Mouse (Mus musculus) CD8-positive naive resting alpha-beta T cell, adult 2 months (primary cell): ENCODE measurements around the gene Cdh1.

Experiments used
- DNase-seq, 2 experiments: peaks; one replicate each; pipeline ENCODE4 v3.0.0; 2022; ENCODE audit warnings: low read depth in 2 of 2, low spot score in 2 of 2

Gene Cdh1

DNA sequence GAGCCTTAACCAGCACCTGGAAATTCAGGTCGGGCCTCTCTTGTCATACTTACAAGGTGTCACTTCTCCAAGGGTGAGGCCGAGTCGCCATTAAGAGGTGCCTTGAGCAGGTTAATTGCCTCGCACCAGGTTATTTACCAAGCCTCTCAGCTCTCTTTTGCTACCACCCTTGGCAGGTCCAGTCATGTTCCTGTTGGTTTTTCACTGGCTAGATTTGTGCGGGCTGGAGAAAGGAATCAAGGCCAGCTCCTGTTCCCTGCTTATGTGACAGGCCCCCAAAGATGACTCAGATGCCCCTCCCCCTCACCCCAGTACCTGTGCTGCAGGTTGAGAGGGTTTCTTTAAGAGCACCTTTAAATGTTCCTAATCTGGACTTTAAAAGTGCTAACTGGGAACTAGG lies 43.6 kb downstream of the Cdh1 start:
- no peak for DNase-seq

DNA sequence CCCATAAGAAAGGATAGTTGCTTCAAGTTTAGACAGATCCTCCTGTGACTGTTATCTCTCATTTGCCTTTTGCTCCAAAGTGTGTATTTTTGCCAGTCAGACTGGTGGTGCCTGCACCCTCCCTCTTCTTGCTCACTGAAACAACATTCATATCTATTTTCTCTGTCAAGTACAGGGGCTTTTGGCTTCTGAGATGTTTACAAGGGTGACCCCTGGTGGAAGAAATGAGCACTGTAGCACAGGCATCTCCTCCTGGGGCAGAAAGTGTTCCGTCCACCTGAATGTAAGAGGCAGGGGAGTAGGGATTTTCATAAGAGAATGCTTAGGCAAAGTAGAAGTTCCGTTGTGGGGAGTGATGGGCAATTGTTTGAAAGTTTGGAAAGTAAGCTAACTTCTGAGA lies 44.2 kb downstream of the Cdh1 start:
- DNase-seq = peak; percentile 78 to 87

DNA sequence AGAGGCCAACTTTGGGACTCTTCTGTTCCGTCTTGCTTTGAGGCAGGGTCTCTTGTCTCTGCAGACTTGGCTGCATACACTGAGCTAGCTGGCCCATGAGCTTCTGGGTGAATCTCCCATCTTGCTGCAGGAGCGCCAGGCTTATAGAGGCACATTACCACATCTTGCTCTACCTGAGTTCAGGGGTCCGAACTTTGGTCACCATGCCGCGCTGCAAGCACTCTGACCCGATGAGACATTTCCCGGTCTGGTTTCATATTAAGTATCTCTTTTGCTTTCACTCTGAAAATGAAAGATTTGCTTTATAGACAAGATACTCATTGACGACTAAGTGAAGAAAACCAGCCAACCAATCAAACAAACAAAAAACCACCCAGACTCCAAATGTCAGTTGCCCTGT lies 45.3 kb downstream of the Cdh1 start:
- DNase-seq = no peak

DNA sequence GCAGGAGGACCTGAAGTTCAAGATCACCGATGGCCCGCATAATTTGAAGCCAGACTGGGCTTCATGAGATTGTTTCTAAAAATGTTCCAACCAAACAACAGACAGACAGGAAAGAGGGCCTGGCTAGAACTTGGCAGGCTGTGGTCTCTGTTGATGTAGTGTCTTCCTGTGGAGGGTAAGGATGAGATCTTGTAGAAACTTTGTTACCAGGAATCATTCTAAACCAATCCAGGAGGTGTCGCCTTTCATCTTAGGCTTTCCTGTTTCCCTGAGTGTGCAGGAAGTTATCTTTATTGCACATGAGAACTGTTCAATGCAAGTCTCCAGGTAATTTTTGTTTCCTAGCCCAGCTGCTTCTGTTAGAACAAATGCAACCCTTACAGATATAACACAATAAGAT lies 48.8 kb downstream of the Cdh1 start:
- DNase-seq = no peak

DNA sequence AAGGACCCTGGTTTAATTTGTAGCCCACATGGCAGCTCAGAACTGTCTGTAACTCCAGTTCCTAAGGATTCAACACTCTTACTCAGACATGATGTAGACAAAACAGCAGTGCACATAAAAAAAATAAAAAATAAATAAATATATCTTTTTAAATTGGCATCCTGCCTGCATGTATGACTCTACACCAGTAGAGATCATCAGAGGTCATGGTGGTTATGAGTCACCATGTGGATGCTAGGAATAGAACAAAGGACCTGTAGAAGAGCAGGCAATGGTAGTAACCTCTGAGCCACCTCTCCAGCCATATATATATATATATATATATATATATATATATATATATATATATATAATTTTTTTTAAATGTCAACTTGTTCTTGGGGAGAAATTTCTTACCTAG lies 52.9 kb downstream of the Cdh1 start:
- no peak for DNase-seq

DNA sequence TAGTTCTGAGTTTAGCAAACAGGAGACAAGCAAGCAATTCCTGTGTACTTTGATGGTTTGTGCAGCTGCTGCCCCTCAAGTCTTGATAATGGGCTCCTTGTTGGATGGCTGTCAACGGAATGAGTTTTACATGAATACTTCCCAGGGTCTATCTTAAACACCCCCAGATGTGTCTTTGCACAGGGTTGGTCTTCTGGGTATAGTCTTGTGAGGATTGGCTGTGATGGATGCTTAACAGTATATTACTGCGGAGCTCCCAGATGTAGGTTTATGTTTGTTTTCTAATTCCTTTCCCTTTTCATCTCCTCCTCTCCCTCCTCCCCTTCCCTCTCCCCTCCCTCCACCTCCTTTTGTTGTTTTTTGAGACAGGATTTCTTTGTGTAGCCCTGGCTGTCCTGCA lies 69.6 kb downstream of the Cdh1 start:
- no peak for DNase-seq

DNA sequence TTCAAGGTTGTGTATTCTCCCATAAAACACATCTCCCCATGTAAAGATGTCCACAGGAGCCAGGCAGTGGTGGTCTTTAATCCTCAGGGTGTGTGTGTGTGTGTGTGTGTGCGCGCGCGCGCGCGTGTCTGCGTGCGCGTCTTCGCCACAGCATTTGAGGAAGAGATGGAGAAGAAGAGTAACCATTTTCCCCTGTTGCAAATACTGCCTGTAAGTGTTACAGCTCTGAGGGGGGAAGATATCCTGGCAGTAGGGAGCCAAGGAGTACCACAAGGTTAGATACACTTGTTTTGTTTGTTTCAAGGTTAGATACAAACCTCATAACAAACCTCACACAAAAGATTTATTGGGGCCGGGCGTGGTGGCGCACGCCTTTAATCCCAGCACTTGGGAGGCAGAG lies 71.2 kb downstream of the Cdh1 start:
- no peak for DNase-seq

DNA sequence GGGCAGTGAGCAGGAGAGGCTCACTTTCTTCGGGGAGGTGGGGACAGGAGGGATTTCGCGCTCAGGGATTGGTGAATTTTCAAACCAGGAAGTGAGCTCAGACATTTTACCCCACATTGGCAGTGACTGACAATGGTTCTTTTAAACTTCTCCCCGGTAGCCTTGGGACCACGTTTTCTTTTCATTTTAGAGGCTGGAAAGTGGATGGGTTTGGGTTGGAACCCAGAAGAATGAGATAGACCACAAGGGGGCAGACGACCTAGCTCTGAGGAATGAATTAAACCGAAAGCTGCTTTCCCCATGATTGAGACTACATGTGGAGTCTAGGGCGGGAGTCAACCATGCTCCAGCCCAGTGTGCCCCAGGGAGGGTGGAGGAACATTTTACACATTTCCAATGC lies 71.7 kb downstream of the Cdh1 start:
- no peak for DNase-seq

DNA sequence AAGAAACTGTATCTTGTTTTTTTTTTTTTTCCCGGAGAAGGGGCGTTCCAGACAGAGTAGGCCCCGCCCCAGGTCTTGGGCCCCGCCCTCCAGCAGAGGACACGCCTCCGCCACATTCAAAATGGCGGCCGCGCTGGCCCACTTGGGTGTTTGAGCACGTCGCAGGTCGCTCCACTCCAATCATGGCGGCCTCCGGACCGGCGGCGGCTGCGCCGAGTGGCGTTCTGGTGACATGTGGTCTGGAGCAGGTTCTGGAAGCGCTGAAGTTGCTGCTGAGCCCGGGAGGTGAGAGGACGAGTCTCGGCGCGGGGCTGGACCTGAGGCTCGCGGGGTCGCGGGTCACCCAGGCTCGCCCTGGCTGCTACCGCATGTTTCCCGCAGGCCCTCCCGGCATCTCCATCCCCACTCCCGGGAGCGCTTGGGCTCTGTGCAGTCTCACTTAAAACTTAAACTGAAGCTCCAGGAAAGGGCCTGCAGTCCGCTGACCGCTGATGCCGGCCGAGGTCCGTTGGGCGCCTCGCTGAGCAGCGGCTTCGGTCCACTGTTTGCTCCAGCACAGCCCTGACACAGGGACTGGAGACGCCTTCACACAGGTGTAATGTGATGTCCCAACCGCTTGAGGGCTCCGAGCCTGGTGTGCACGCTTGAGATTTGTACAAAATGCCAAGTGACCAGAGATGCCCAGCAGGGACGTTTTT lies 80.0 kb downstream of the Cdh1 start, which contains the start of gene Tango6:
Gene Tango6, plus strand, starts transcription at position 98 of the 698 bp plus-strand sequence.
- DNase-seq = peak; percentile 83 to 88

DNA sequence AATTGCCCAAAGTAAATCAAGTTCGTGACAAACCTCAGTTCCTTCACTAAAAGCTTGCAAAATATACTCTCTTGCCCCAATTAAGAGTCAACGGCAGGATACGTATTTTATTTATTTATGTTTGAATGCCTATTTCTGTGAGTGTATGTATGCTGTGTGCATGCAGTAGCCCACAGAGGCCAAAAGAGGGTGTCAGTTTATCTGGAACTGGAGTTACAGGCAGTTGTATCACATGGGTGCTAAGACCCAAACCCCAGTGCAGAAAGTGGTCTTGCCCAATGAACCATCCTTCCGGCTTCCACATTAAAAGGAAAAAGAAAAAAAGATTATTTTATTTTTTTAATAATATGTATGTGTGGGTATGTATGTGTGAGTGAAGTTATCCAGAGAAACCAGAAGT lies 81.2 kb downstream of the Cdh1 start:
- DNase-seq = no peak

DNA sequence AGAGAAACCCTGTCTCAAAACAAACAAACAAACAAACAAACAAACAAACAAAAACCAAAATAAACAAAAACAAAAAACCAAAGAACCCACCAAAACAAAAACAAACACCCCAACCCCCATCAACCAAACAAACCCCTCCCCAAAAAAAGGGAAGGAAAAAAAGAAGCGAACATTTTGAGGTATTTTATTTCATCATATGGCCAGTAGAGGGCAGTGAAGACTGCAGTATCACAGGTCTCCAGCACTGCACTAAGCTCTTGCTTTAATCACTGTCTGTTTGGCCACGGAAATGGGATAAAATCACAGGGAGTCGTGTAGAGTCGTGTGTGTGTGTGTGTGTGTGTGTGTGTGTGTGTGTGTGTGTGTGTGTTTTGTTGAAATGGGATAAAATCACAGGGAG lies 84.3 kb downstream of the Cdh1 start:
- peak; percentile 9 to 37 for DNase-seq

DNA sequence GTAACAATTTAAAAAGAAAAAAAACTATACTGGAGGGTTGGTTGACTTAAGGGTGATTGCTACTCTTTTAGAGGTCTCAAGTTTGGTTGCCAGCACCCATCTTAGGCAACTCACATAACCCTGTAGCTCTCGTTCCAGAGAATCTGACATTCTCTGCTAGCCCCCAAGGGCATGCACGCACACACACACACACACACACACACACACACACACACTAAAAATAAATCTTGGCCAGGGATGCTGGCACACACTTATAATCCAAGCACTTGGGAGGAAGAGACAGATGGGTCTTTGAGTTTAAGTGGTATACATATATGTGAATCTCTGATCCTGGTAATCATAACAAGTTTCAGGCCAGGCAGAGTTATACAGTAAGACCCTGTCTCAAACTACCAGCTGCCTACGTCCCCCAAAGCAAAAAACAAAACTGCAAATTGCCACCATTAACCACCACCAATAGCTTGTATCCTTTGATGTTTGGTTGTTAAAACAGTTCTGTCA lies 94.6 kb downstream of the Cdh1 start:
- no peak for DNase-seq

DNA sequence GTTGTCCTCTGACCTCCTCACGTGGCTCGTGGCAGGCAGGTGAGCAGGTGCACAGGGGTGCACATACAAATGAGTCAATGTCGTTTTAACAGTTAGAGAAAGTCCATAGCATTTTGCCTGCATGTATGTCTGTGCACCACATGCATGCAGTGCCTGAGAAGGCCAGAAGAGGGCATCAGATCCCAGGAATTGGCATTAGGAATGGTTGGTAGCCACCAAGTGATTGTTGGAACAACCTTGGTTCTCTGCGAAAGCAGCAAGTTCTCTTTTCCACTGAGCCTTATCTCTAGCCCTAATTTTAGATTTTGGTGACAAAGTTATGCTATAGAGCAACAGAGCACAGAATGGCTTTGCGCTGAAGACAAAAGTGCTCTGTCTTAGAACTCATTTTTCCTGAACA lies 96.4 kb downstream of the Cdh1 start:
- peak; percentile 20 to 44 for DNase-seq

DNA sequence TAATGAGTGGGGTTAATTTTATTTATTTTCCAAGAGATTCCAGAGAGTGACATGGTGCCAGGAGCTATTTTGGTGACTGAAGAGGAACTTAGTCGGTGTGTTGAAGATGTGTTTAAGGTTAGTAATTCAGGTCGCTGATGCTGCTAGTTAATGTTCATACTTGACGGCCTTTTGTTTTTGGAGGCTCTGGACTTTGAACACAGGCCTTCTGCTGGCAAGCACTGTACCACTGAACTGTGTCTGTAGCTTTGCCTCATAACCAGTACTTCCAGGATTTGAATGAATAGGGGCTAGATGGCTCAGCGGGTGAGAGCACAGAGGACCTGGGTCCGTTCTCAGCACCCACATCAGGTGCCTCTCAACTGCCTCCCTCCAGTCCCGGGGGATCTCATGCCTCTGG lies 97.0 kb downstream of the Cdh1 start:
- DNase-seq = no peak

DNA sequence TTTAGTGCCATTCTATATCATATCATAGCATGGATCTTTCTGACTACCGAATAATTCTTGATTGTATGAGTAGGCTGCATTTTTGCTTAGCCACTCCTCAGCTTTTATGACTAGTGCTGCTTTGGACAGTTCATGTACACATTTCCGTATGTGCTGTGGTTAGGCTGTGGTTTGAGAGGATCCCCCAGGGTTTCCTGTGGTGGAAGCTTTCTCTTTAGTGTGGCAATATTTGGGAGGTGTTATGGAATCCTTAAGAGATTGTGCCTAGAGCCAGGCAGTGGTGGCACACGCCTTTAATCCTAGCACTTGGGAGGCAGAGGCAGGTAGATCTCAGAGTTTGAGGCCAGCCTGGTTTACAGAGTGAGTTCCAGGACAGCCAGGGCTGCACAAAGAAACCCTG lies 98.2 kb downstream of the Cdh1 start:
- peak in 1 of 2 experiments; percentile 24 for DNase-seq

DNA sequence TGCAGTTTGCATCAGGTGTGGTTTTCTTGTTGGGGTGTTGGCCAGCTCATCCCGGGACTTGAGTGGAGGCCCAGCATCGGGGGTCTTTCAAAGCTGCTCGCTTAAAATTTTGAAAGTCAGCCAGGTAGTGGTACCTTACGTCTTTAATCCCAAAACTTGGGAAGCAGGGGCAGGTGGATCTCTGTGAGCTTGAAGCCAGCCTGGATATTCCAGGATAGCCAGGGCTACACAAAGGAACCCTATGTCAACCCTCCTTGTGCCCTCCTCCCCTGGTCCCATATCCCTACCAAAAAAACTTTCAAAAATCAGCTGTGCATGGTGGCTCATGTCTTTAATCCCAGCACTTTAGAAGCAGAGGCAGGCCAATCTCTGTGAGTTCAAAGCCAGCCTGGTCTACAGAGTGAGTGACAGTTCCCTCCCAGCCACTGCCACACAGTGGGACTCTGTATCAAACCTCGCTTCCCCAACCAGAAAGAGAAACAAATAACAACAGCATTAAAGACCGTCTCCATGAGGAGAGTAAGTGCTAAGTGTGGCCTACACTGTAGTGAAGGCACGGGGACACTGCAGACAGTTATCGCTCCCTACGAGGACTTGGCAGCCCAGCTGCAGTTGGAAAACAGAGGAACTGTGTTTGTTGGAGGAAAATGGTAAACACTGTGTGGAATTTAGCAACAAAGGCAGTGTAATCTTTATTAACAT lies 101.2 kb downstream of the Cdh1 start:
- no peak for DNase-seq

DNA sequence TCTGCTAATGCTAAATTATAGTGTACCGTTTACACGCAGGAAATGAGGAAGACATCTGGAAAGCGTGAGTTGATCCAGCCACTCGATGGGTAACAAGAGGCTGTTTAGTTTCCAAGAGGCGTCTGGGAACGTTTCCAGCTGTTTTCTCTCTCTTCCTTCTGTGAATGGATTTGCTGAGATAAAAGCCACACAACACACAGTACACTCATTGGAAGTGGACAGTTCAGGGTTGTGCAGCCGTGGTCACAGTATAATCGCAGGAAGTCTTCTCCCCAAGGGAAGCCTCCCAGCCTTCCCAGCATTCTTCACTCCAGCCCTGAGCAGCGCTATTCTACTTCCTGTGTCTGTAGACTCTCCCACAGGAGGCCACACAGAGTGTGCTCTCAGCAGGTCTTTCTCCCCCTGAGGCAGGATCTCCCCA lies 101.8 kb downstream of the Cdh1 start:
- DNase-seq = no peak

DNA sequence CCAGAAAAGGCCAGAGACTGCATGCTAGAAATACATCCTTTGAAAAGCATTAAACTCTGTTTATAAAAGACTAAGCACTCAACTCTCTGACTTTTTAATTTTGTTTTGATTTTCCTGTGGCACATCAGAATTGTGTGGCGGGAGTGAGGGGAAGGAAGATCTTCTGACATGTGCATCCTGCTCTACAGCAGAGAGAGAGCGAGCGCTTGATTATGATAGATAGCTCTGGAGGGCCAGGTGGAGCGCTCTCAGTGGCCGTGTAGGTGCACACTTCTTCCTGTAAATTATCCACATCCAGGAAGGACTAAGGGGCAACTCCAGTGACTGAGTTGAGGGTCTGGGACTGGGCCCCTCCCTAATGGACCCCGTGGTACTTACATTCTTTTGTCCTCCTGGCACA lies 103.0 kb downstream of the Cdh1 start:
- DNase-seq = no peak

DNA sequence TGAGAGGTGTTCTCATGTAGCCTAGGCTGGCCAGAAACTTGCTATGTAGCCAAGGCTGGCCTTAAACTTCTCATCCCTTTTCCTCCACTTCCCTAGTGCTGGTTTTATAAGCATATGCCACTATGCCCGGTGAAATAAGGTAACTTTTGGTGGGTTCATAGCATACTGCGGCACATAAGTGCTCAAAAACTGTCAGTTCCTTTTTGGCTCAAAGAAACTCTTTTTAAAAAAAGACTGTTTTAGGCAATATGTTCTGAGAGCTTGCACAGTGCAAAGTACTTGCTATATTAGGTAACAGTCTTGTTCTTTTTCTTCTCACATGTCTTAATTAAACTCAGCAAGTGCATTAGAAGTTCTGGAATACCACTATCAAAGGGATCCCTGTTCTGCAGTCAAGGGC lies 106.9 kb downstream of the Cdh1 start:
- no peak for DNase-seq

DNA sequence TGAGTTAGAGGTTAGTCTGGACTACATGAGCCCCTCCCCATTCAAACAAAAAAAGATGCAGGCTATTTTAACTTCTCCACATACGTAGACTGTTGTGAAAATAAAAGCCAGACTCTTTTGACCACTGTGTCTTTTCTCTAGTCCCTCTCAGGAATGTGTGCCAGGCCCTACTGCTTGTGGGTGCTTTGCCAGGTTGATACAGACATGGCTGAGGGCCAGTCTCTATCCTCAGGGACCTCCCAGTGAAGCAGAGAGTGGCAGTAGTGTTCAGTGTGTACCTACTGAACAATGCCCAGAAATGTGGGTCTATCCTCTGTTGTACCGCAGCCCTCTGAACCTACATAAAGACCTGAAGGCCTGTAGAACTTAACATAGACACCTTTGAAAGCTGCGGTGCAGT lies 109.3 kb downstream of the Cdh1 start:
- no peak for DNase-seq

DNA sequence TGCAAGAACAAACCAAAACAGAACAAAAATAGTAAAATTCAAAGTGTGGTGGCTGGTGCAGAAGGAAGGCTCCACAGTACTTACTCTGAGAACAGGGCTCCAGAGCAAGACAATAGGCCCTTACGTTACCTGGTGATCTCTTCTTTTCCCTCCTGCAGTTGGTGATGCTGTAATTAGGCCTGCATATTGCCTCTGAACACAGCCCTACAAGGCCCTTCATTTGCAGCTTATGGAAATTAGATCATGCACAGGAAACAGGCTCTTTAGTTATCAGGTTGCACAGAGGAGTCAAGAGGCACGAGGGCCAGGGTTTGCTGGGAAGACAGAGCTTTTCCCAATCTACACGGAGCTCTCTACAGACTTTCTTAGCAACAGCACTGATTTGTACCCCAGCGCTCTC lies 111.1 kb downstream of the Cdh1 start:
- no peak for DNase-seq

DNA sequence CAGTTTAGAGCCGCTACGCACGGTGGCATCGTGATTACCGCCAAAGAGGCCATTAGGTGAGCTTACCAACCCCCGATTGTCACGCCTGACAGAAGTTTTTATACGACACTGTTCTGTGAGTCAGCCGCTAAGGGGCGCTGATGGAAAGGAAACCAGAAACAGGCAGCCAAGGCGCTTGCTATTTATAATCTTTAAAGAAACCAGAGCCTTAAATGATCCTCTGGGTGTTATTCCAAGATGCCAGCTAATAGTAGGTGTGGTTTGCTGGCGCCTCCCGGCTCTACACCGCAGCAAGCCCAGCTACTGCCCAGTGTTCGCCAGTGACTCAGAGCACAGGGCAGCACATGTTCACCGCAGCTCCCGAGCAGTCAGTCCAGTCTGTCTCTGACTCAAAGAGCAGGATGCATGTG lies 114.9 kb downstream of the Cdh1 start:
- DNase-seq = peak in 1 of 2 experiments; percentile 21
